Mouse (Mus musculus) limb, embryonic 13.5 days (tissue): ENCODE results near the gene Hspa1b. TPM values are rescaled to one million over a fixed set of nuclear protein-coding genes. Genes with fewer than 3 reads are reported as not detected.

ENCODE experiments used
- ATAC-seq: fragments of 200-750 bp; cut with Nextera tagmentation; 2 replicates; pipeline ENCODE4 v1.8.0; 2017; ENCODE audit warnings: low read depth, moderate number of reproducible peaks, moderate TSS enrichment; ENCODE audit not compliant: low FRiP score
- H3K27ac ChIP-seq: fragments of 300-500 bp; sonication (generic); 2 replicates; pipeline ENCODE4 v1.5.1; 2015; ENCODE audit warnings: inconsistent platforms, mild to moderate bottlenecking, moderate library complexity
- H3K27me3 ChIP-seq: fragments of 300-500 bp; sonication (generic); 2 replicates; pipeline ENCODE4 v1.6.1; 2015; ENCODE audit warnings: mild to moderate bottlenecking, inconsistent platforms
- H3K36me3 ChIP-seq: fragments of 300-500 bp; sonication (generic); 2 replicates; pipeline ENCODE4 v1.6.1; 2015; ENCODE audit warnings: inconsistent platforms, mild to moderate bottlenecking, moderate library complexity
- H3K4me1 ChIP-seq: fragments of 300-500 bp; sonication (generic); 2 replicates; pipeline ENCODE4 v1.6.1; 2015; ENCODE audit warnings: inconsistent platforms
- H3K4me2 ChIP-seq: fragments of 300-500 bp; sonication (generic); replicated peaks from 2 replicates; pipeline ENCODE4 v1.6.1; 2015; ENCODE audit warnings: inconsistent platforms, mild to moderate bottlenecking, moderate library complexity
- H3K4me3 ChIP-seq: fragments of 300-500 bp; sonication (generic); 2 replicates; pipeline ENCODE4 v1.5.1; 2015; ENCODE audit warnings: moderate library complexity, mild to moderate bottlenecking, inconsistent platforms
- H3K9ac ChIP-seq: fragments of 300-500 bp; sonication (generic); 2 replicates; pipeline ENCODE4 v1.6.1; 2015; ENCODE audit warnings: mild to moderate bottlenecking, inconsistent platforms
- H3K9me3 ChIP-seq: fragments of 300-500 bp; sonication (generic); 2 replicates; pipeline ENCODE4 v1.6.1; 2016; ENCODE audit warnings: inconsistent platforms
- WGBS: fragments of 180-500 bp; shearing (Covaris S2); methylation state at CpG from one replicate; pipeline ENCODE4 v1.1.7; 2015; 5-methylcytosine and 5-hydroxymethylcytosine counted together
- polyA plus RNA-seq: library from polyadenylated mRNA; unstranded; fragments of >200 nt; fragmentation: Nextera tagmentation; extraction: Ambion mirVana; gene quantifications from 2 replicates; pipeline ENCODE4 v1.2.1, GENCODE M21; 2015

Gene Hspa1b
- polyA plus RNA-seq, 1 experiment from 2014 or later, result 0.43 TPM

DNA sequence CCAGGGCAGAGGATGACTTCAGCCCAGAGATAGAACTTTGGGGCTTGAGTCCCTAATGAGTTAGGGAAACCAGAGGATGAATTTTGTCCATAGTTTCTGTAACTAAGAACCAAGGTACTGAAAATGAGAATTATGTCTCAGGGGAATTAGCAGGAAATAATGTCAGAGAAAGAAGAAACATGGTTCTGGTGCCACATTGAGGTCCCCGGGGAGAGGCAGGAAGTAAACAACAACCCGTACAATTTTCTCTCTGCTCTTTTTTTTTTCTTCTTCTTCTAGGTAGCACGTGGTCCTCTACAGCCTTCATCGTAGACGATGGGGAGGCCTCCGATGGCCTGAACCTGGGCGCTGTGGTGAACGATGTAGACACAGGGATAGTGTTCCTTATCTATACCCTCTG, 26.8 kb downstream of the Hspa1b start:
- peaks cover 18% of the 10 kb centered on the region for H3K36me3 ChIP-seq
- H3K9ac ChIP-seq, result peak overlapping the region; percentile 84
- H3K27ac ChIP-seq, result no peak overlapping the region
- 83% methylated on average over 8 of the region's 8 CpGs for WGBS
- no peaks in the 10 kb centered on the region for H3K27me3 ChIP-seq
- ATAC-seq, result no peak
- peak overlapping the region; percentile 77 for H3K4me3 ChIP-seq
- no peaks in the 10 kb centered on the region for H3K9me3 ChIP-seq
- peak overlapping the region; percentile 99 for H3K4me2 ChIP-seq
- H3K4me1 ChIP-seq, result peaks cover 11% of the 10 kb centered on the region

GRCm38 (mm10) chr17:34931735-34932098, 27.3 kb downstream of the Hspa1b start:
- WGBS, result 12% methylated on average over 14 of the region's 14 CpGs
- ATAC-seq, result no peak
- H3K4me2 ChIP-seq, result peak overlapping the region; percentile 99
- H3K9ac ChIP-seq, result peak overlapping the region; percentile 84
- no peak overlapping the region for H3K27ac ChIP-seq
- peak overlapping the region; percentile 77 for H3K4me3 ChIP-seq
- peaks cover 18% of the 10 kb centered on the region for H3K36me3 ChIP-seq
- H3K4me1 ChIP-seq, result peaks cover 11% of the 10 kb centered on the region
- H3K9me3 ChIP-seq, result no peaks in the 10 kb centered on the region
- no peaks in the 10 kb centered on the region for H3K27me3 ChIP-seq

GRCm38 (mm10) chr17:34931061-34931734, 27.8 kb downstream of the Hspa1b start, which contains the start of gene Neu1:
TSS of gene Neu1 (plus strand) at chr17:34931253.
- peak; percentile 97 for ATAC-seq
- Histone ChIP-seq H3K4me1 (peaks cover 11% of the 10 kb centered on the region), H3K9ac (peak within 1 kb of the TSS; percentile 84), H3K27me3 (no peaks in the 10 kb centered on the region), H3K4me2 (peak within 1 kb of the TSS; percentile 99), H3K9me3 (no peaks in the 10 kb centered on the region), H3K36me3 (peaks cover 18% of the 10 kb centered on the region), H3K27ac (no peak within 1 kb of the TSS), H3K4me3 (peak within 1 kb of the TSS; percentile 77)
- WGBS, result under 1% methylated on average over 38 of the region's 38 CpGs

DNA sequence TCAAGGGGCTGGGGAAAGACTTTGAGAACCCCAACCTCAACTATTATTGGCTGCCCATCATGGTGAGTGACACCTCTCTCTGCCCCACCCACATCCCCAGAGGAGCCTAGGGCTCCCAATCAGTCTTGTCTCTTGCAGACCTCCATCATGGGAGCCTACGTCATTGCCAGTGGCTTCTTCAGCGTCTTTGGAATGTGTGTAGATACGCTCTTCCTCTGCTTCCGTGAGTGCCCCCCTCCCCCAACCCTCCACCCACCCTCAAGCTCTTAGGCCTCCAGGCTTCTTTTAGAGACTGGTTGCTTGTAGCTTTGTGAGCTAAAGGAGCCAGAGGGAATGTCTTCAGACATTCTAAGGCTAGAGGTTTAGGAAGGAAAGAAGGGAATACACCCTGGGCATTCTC, 30.2 kb downstream of the Hspa1b start:
- peaks cover 3% of the 10 kb centered on the region; the same call in 1 of the 2 replicates for H3K36me3 ChIP-seq
- no peak for ATAC-seq
- H3K4me2 ChIP-seq, result no peak overlapping the region
- H3K9me3 ChIP-seq, result no peaks in the 10 kb centered on the region
- H3K27ac ChIP-seq, result no peak overlapping the region
- H3K27me3 ChIP-seq, result no peaks in the 10 kb centered on the region
- 68% methylated on average over 4 of the region's 4 CpGs for WGBS
- no peak overlapping the region for H3K9ac ChIP-seq
- H3K4me1 ChIP-seq, result peaks cover 11% of the 10 kb centered on the region
- H3K4me3 ChIP-seq, result no peak overlapping the region

DNA sequence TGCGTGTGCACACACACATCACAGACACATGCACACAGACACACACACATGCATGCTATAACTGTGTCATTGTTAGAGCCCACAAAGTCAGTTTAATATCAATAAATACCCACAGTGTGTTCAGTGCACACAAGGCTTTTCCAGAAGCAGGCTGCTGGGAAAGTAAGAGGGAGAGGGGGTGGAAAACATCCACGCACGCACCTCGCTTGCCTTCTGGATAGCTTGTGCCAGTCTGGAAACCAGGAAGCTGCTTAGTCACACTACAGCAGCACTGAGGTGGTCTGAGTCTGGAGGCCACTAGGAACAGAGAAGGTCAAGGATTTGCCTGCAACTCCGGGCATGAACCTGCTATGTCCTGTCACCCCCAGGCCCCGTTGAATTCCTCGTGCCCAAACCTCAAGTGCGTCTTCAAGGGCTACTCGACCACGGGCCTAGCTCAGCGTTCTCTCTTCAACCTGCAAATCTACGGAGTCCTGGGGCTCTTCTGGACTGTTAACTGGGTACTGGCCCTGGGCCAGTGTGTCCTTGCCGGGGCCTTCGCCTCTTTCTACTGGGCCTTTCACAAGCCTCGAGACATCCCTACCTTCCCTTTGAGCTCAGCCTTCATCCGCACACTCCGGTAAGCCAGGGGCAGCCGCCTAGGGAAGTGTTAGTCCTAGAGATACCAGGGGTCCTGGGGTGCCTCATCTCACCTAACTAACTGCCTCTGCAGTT, 31.6 kb downstream of the Hspa1b start:
- no peaks in the 10 kb centered on the region for H3K27me3 ChIP-seq
- H3K4me3 ChIP-seq, result no peak overlapping the region
- H3K4me1 ChIP-seq, result peaks cover 10% of the 10 kb centered on the region
- no peak overlapping the region for H3K4me2 ChIP-seq
- 84% methylated on average over 18 of the region's 18 CpGs for WGBS
- H3K9me3 ChIP-seq, result no peaks in the 10 kb centered on the region
- H3K36me3 ChIP-seq, result no peaks in the 10 kb centered on the region
- no peak overlapping the region for H3K9ac ChIP-seq
- H3K27ac ChIP-seq, result no peak overlapping the region
- no peak for ATAC-seq

DNA sequence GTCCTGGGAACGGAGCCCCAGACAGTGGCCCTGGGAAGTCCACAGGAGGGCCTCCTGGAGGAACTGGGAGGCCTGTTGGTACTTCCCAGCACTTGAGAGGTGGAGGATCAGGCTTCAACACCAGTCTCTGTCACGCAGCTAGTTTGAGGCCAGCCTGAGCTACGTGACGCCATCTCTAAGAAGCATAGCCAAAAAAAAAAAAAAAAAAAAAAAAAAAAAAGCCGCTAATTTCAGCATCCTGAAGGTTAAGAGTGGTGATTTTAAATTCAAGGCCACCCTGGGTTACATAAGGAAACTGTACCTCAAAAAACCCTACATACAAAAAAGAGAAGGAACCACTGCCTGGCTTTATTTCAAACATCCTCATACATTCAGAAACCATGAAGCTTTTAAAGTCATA, 34.8 kb downstream of the Hspa1b start:
- H3K4me1 ChIP-seq, result no peaks in the 10 kb centered on the region
- no peaks in the 10 kb centered on the region for H3K9me3 ChIP-seq
- H3K27me3 ChIP-seq, result no peaks in the 10 kb centered on the region
- H3K4me2 ChIP-seq, result no peak overlapping the region
- H3K27ac ChIP-seq, result no peak overlapping the region
- no peak overlapping the region for H3K9ac ChIP-seq
- no peak overlapping the region for H3K4me3 ChIP-seq
- H3K36me3 ChIP-seq, result no peaks in the 10 kb centered on the region
- ATAC-seq, result no peak
- whole genome bisulfite sequencing, result 67% methylated on average over 4 of the region's 5 CpGs

- Histone ChIP-seq H3K4me2 (no peak overlapping the region), H3K27me3 (no peaks in the 10 kb centered on the region), H3K4me1 (no peaks in the 10 kb centered on the region), H3K9ac (no peak overlapping the region), H3K9me3 (no peaks in the 10 kb centered on the region), H3K36me3 (no peaks in the 10 kb centered on the region), H3K4me3 (no peak overlapping the region), H3K27ac (no peak overlapping the region)
- no peak for ATAC-seq
- WGBS, result 46% methylated on average over 6 of the region's 6 CpGs
Observed at GRCm38 (mm10) chr17:34922939-34923338, 36.1 kb downstream of the Hspa1b start.

DNA sequence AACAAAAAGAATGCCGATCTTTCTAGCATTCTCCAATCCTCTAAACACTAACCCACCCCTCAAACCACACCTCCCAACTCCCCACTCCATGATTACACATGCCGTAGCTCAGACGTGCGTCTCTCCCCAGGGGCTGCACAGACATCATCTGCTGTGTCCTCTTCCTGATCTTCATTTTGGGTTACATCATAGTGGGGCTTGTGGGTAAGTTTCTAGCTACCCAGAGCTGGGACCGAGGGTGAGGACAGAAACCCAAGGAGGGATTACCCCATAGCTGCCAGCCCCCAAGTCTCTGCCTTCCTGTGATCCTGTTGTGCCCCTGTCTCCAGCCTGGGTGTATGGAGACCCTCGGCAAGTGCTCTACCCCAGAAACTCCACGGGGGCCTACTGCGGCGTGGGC, 41.9 kb downstream of the Hspa1b start:
- no peaks in the 10 kb centered on the region for H3K9me3 ChIP-seq
- H3K4me1 ChIP-seq, result peaks cover 17% of the 10 kb centered on the region
- 80% methylated on average over 9 of the region's 9 CpGs for WGBS
- no peak for ATAC-seq
- no peak overlapping the region for H3K4me2 ChIP-seq
- no peaks in the 10 kb centered on the region for H3K27me3 ChIP-seq
- peaks cover 20% of the 10 kb centered on the region for H3K36me3 ChIP-seq
- no peak overlapping the region for H3K4me3 ChIP-seq
- no peak overlapping the region for H3K9ac ChIP-seq
- H3K27ac ChIP-seq, result no peak overlapping the region

DNA sequence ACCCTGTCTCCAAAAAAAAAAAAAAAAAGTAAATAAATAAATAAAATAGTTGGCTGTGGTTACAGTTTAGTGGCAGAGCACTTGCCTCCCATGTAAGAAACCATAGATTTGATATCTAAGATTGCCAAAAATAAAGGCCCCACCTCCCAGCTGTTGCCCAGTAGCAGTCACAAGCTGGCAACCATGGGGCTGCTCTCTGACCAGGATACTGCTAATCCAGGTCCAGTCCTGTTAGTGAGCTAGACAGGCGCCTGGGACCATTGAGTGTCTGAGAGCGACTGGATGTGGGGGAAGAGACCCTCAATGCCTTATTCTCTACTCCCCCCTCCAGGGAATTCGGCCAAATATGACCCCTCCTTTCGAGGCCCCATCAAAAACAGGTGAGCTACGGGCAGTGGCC, 42.7 kb downstream of the Hspa1b start:
- WGBS, result 82% methylated on average over 5 of the region's 5 CpGs
- Histone ChIP-seq H3K36me3 (peaks cover 29% of the 10 kb centered on the region), H3K9me3 (no peaks in the 10 kb centered on the region), H3K4me2 (no peak overlapping the region), H3K4me1 (peaks cover 17% of the 10 kb centered on the region), H3K9ac (no peak overlapping the region), H3K27ac (no peak overlapping the region), H3K27me3 (no peaks in the 10 kb centered on the region), H3K4me3 (no peak overlapping the region)
- ATAC-seq, result no peak

GRCm38 (mm10) chr17:34915410-34915831, 43.6 kb downstream of the Hspa1b start:
- Histone ChIP-seq H3K9ac (peak overlapping the region; percentile 39; the same call in 1 of the 2 replicates), H3K27ac (no peak overlapping the region), H3K9me3 (no peaks in the 10 kb centered on the region), H3K4me2 (no peak overlapping the region), H3K4me3 (no peak overlapping the region), H3K27me3 (no peaks in the 10 kb centered on the region), H3K4me1 (peaks cover 17% of the 10 kb centered on the region), H3K36me3 (peaks cover 38% of the 10 kb centered on the region)
- ATAC-seq, result peak; percentile 48; the same call in 1 of the 2 replicates
- WGBS, result 14% methylated on average over 11 of the region's 11 CpGs

GRCm38 (mm10) chr17:34913930-34914665, 44.9 kb downstream of the Hspa1b start, which contains the start of gene Slc44a4:
TSS of gene Slc44a4 (plus strand) at chr17:34914466.
- H3K4me3 ChIP-seq, result no peak within 1 kb of the TSS
- no peak within 1 kb of the TSS for H3K27ac ChIP-seq
- H3K4me2 ChIP-seq, result no peak within 1 kb of the TSS
- H3K9ac ChIP-seq, result peak within 1 kb of the TSS; percentile 39; the same call in 1 of the 2 replicates
- no peaks in the 10 kb centered on the region for H3K9me3 ChIP-seq
- no peaks in the 10 kb centered on the region for H3K27me3 ChIP-seq
- WGBS, result 35% methylated on average over 18 of the region's 18 CpGs
- H3K4me1 ChIP-seq, result peaks cover 17% of the 10 kb centered on the region
- ATAC-seq, result no peak
- peaks cover 51% of the 10 kb centered on the region for H3K36me3 ChIP-seq

- Histone ChIP-seq H3K4me1 (peaks cover 17% of the 10 kb centered on the region), H3K27me3 (no peaks in the 10 kb centered on the region), H3K9ac (no peak overlapping the region), H3K27ac (no peak overlapping the region), H3K4me3 (no peak overlapping the region), H3K36me3 (peaks cover 73% of the 10 kb centered on the region), H3K9me3 (no peaks in the 10 kb centered on the region), H3K4me2 (no peak overlapping the region)
- WGBS, result 46% methylated on average over 5 of the region's 5 CpGs
- peak; percentile 60; the same call in 1 of the 2 replicates for ATAC-seq
Observed at GRCm38 (mm10) chr17:34911945-34912351, 47.1 kb downstream of the Hspa1b start.
